Mouse (Mus musculus): ENCODE data around the gene Pars2. TPM values are rescaled to one million over a fixed set of nuclear protein-coding genes. Genes with fewer than 3 reads are reported as not detected.

Pars2 gene
- polyA plus RNA-seq, 1 experiment from 2014 or later = 11.8 TPM

- Histone ChIP-seq H3K4me1 (peaks cover 8% of the 10 kb centered on the region), H3K4me3 (no peak overlapping the region), H3K9me3 (no peaks in the 10 kb centered on the region), H3K27ac (no peak overlapping the region), H3K4me2 (replicated peaks) (no peak overlapping the region), H3K27me3 (replicated peaks) (no peaks in the 10 kb centered on the region), H3K9ac (no peak overlapping the region), H3K36me3 (peaks cover 11% of the 10 kb centered on the region)
- WGBS = 58% methylated on average over 2 of the region's 2 CpGs
- no peak for ATAC-seq (ENCODE audit: low FRiP score, low read depth)
Observed at GRCm38 (mm10) chr4:106680955-106681354, 30.1 kb downstream of the Pars2 start.

GRCm38 (mm10) chr4:106688636-106689296, 37.9 kb downstream of the Pars2 start:
- no peaks in the 10 kb centered on the region for H3K4me1 ChIP-seq
- no peak overlapping the region for H3K27ac ChIP-seq
- 47% methylated on average over 3 of the region's 3 CpGs for WGBS
- no peak overlapping the region for H3K4me3 ChIP-seq
- H3K4me2 ChIP-seq (replicated peaks) = no peak overlapping the region
- H3K9me3 ChIP-seq = no peaks in the 10 kb centered on the region
- no peaks in the 10 kb centered on the region for H3K27me3 ChIP-seq (replicated peaks)
- H3K36me3 ChIP-seq = no peaks in the 10 kb centered on the region
- no peak overlapping the region for H3K9ac ChIP-seq
- ATAC-seq (ENCODE audit: low FRiP score, low read depth) = no peak

GRCm38 (mm10) chr4:106693841-106694430, 43.1 kb downstream of the Pars2 start:
- no peak overlapping the region for H3K9ac ChIP-seq
- WGBS = 82% methylated on average over 15 of the region's 15 CpGs
- no peaks in the 10 kb centered on the region for H3K36me3 ChIP-seq
- H3K4me1 ChIP-seq = no peaks in the 10 kb centered on the region
- H3K9me3 ChIP-seq = no peaks in the 10 kb centered on the region
- H3K4me2 ChIP-seq (replicated peaks) = no peak overlapping the region
- no peak for ATAC-seq (ENCODE audit: low FRiP score, low read depth)
- no peak overlapping the region for H3K27ac ChIP-seq
- H3K4me3 ChIP-seq = no peak overlapping the region
- no peaks in the 10 kb centered on the region; the same call in 1 of the 2 replicates for H3K27me3 ChIP-seq (replicated peaks)

DNA sequence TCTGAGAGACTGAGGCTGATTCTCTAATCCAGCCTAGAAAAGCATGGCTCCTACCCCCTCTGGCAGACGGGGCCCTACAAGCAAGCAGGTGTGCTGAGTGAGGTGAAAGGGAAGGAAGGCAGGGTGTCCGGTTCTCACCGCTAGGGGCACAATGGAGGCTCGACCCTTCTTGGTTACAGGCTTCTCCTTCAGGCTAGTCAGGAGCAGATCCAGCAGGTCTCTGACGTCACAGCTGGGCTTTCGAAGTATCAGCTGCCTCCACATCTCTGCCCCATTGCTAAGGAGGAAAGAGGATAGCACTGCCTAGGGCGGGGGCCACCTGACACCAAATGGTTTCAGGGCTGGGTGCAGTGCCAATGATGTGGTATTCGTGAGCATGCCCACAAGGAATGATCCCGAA, 49.1 kb downstream of the Pars2 start:
- Histone ChIP-seq H3K36me3 (no peaks in the 10 kb centered on the region), H3K27me3 (replicated peaks) (no peaks in the 10 kb centered on the region; the same call in 1 of the 2 replicates), H3K4me1 (peaks cover 10% of the 10 kb centered on the region; the same call in 1 of the 2 replicates), H3K4me3 (no peak overlapping the region), H3K9me3 (no peaks in the 10 kb centered on the region), H3K9ac (no peak overlapping the region), H3K4me2 (replicated peaks) (peak overlapping the region; percentile 16; the same call in 1 of the 2 replicates), H3K27ac (no peak overlapping the region)
- peak; percentile 57 for ATAC-seq (ENCODE audit: low FRiP score, low read depth)
- WGBS = 18% methylated on average over 9 of the region's 9 CpGs

- no peaks in the 10 kb centered on the region for H3K36me3 ChIP-seq
- no peak overlapping the region for H3K4me2 ChIP-seq (replicated peaks)
- H3K27ac ChIP-seq = no peak overlapping the region
- peaks cover 10% of the 10 kb centered on the region; the same call in 1 of the 2 replicates for H3K4me1 ChIP-seq
- no peak overlapping the region for H3K9ac ChIP-seq
- H3K4me3 ChIP-seq = no peak overlapping the region
- 37% methylated on average over 4 of the region's 4 CpGs for WGBS
- no peaks in the 10 kb centered on the region for H3K9me3 ChIP-seq
- no peak for ATAC-seq (ENCODE audit: low FRiP score, low read depth)
- no peaks in the 10 kb centered on the region; the same call in 1 of the 2 replicates for H3K27me3 ChIP-seq (replicated peaks)
Observed at GRCm38 (mm10) chr4:106700798-106701197, 49.9 kb downstream of the Pars2 start.

DNA sequence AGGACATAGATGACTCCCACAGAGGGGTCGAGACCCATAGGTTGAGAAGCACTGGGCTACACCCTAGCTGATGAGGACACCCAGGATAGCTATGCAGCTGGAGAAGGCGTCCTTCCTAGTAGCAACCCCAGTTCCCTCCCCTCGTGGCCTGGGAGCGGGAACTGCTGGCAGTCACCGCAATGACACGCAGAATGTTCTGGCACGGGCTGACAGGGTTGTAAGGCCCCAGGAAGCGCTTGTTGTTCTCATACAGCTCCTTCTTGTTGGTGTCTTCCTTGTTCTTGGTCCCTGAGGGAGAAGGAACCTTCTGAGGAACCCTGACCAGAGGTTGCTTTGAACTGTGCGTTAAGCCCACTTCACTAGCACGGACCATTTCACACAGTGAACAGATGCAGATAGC, 53.1 kb downstream of the Pars2 start:
- no peaks in the 10 kb centered on the region for H3K27me3 ChIP-seq (replicated peaks)
- no peaks in the 10 kb centered on the region for H3K9me3 ChIP-seq
- 82% methylated on average over 10 of the region's 10 CpGs for WGBS
- peaks cover 15% of the 10 kb centered on the region; the same call in 1 of the 2 replicates for H3K4me1 ChIP-seq
- no peak overlapping the region for H3K9ac ChIP-seq
- no peak for ATAC-seq (ENCODE audit: low FRiP score, low read depth)
- H3K27ac ChIP-seq = peak overlapping the region; percentile 15
- H3K36me3 ChIP-seq = no peaks in the 10 kb centered on the region
- H3K4me3 ChIP-seq = no peak overlapping the region
- H3K4me2 ChIP-seq (replicated peaks) = no peak overlapping the region

DNA sequence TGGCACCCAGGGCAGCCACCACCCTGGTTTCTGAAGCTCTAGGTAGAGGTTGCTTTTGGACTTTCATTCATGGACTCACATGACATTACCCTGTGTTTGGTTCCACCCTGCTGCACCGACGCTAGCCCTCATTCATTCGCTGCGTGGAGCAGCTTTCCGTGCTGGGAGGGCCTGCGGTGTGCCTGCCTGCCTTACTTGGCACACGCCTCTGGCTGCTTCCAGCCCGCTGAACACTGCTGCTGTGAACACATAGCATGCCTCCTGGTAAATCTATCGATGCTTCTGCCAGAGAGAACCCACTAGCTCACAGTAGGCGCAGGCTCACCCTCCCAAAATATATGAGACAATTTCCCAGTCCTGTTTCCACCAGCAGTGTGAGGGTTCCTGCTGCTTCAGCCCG, 53.5 kb downstream of the Pars2 start:
- ATAC-seq (ENCODE audit: low FRiP score, low read depth) = peak; percentile 12; the same call in 1 of the 2 replicates
- Histone ChIP-seq H3K4me3 (no peak overlapping the region), H3K9ac (no peak overlapping the region), H3K36me3 (no peaks in the 10 kb centered on the region), H3K9me3 (no peaks in the 10 kb centered on the region), H3K4me1 (peaks cover 15% of the 10 kb centered on the region; the same call in 1 of the 2 replicates), H3K4me2 (replicated peaks) (no peak overlapping the region), H3K27me3 (replicated peaks) (no peaks in the 10 kb centered on the region), H3K27ac (peak overlapping the region; percentile 15; the same call in 1 of the 2 replicates)
- 62% methylated on average over 11 of the region's 11 CpGs for WGBS

Other genes starting within 250 kb of the Pars2 start
- gene Pcsk9, start 186.7 kb upstream of the Pars2 start, polyA plus RNA-seq (2016; fragmentation: Nextera tagmentation; extraction: Ambion mirVana) = 1.2 and 1.6 TPM in 2 replicates
- gene Bsnd, start 158.8 kb upstream of the Pars2 start, polyA plus RNA-seq (2016; fragmentation: Nextera tagmentation; extraction: Ambion mirVana) = not detected in 2 replicates
- gene Dhcr24, start 90.0 kb upstream of the Pars2 start, polyA plus RNA-seq (2016; fragmentation: Nextera tagmentation; extraction: Ambion mirVana) = 5.3 and 6.2 TPM in 2 replicates
- 0.23 TPM in 2 replicates for gene Lexm, start 33.8 kb upstream of the Pars2 start, polyA plus RNA-seq (2016; fragmentation: Nextera tagmentation; extraction: Ambion mirVana)
- 1.1 and 1.8 TPM in 2 replicates for gene Ttc22, start 28.6 kb upstream of the Pars2 start, polyA plus RNA-seq (2016; fragmentation: Nextera tagmentation; extraction: Ambion mirVana)
- 98.2 and 106 TPM in 2 replicates for gene Ttc4, start 27.9 kb downstream of the Pars2 start, polyA plus RNA-seq (2016; fragmentation: Nextera tagmentation; extraction: Ambion mirVana)
- gene Mroh7, start 79.9 kb downstream of the Pars2 start, polyA plus RNA-seq (2016; fragmentation: Nextera tagmentation; extraction: Ambion mirVana) = 0.27 and 0.34 TPM in 2 replicates
- gene Fam151a, start 82.8 kb downstream of the Pars2 start, polyA plus RNA-seq (2016; fragmentation: Nextera tagmentation; extraction: Ambion mirVana) = not detected in 2 replicates
- 1.5 TPM in 2 replicates for gene Acot11, start 153.9 kb downstream of the Pars2 start, polyA plus RNA-seq (2016; fragmentation: Nextera tagmentation; extraction: Ambion mirVana)

Data from neural tube, embryonic 12.5 days (tissue).